Mouse (Mus musculus): ENCODE data around the gene Map1b.
A peak's percentile ranks its signal among the peaks of the same experiment; 100 is the strongest.

The Map1b gene

GRCm38 (mm10) chr13:99395531-99395930 is 120.8 kb downstream of the Map1b start:
- DNase-seq: no peak

GRCm38 (mm10) chr13:99394694-99395093 is 121.6 kb downstream of the Map1b start:
- DNase-seq: no peak

GRCm38 (mm10) chr13:99393128-99393527 is 123.2 kb downstream of the Map1b start:
- no peak for DNase-seq

- peak; percentile 20 for DNase-seq
Measured at GRCm38 (mm10) chr13:99391417-99391816, 124.9 kb downstream of the Map1b start.

- DNase-seq: no peak
Measured at GRCm38 (mm10) chr13:99387901-99388811, 128.2 kb downstream of the Map1b start.

GRCm38 (mm10) chr13:99386341-99386740 is 130.0 kb downstream of the Map1b start:
- no peak for DNase-seq

- no peak for DNase-seq
Measured at GRCm38 (mm10) chr13:99385911-99386310, 130.4 kb downstream of the Map1b start.

GRCm38 (mm10) chr13:99384555-99385203 is 131.7 kb downstream of the Map1b start:
- DNase-seq: no peak

GRCm38 (mm10) chr13:99382373-99382772 is 134.0 kb downstream of the Map1b start:
- no peak for DNase-seq

GRCm38 (mm10) chr13:99378223-99378622 is 138.1 kb downstream of the Map1b start:
- DNase-seq: no peak

- no peak for DNase-seq
Measured at GRCm38 (mm10) chr13:99377055-99377454, 139.3 kb downstream of the Map1b start.

- peak; percentile 86 for DNase-seq
Measured at GRCm38 (mm10) chr13:99375550-99375949, 140.8 kb downstream of the Map1b start.

- DNase-seq: no peak
Measured at GRCm38 (mm10) chr13:99374191-99374590, 142.1 kb downstream of the Map1b start.

GRCm38 (mm10) chr13:99373684-99374083 is 142.7 kb downstream of the Map1b start:
- DNase-seq: no peak
